Mouse (Mus musculus) embryonic facial prominence, embryonic 14.5 days (tissue): Measurements from ENCODE around the gene Trmu. TPM values are rescaled to one million over a fixed set of nuclear protein-coding genes. Genes with fewer than 3 reads are reported as not detected.
"Not testable (repeated sequence)": the region's sequence is repeated elsewhere in the genome, so short reads cannot be mapped to it uniquely, and the experiment has no call there.

Experiments
- ATAC-seq: fragments of 200-750 bp; cut with Nextera tagmentation; 2 replicates; pipeline ENCODE4 v1.8.0; 2017; ENCODE audit warnings: low read depth, moderate number of reproducible peaks, moderate TSS enrichment
- DNase-seq: peaks from one replicate; pipeline ENCODE4 v3.0.0-alpha.2; 2015; ENCODE audit warnings: low spot score
- H3K27ac ChIP-seq: fragments of 300-500 bp; sonication (generic); replicated peaks from 2 replicates; pipeline ENCODE4 v1.5.1; 2014; ENCODE audit warnings: low read depth, mild to moderate bottlenecking, low read length, moderate library complexity
- H3K27me3 ChIP-seq: fragments of 300-500 bp; sonication (generic); replicated peaks from 2 replicates; pipeline ENCODE4 v1.6.1; 2014; ENCODE audit warnings: low read length; ENCODE audit not compliant: control insufficient read depth, insufficient read depth
- H3K36me3 ChIP-seq: fragments of 300-500 bp; sonication (generic); 2 replicates; pipeline ENCODE4 v1.6.1; 2014; ENCODE audit warnings: low read length, mixed read lengths; ENCODE audit not compliant: control insufficient read depth, insufficient read depth
- H3K4me1 ChIP-seq: fragments of 300-500 bp; sonication (generic); 2 replicates; pipeline ENCODE4 v1.6.1; 2014; ENCODE audit warnings: antibody characterized with exemption, low read length; ENCODE audit not compliant: control insufficient read depth, insufficient read depth
- H3K4me2 ChIP-seq: fragments of 300-500 bp; sonication (generic); 2 replicates; pipeline ENCODE4 v1.6.1; 2014; ENCODE audit warnings: low read depth, mild to moderate bottlenecking, low read length, moderate library complexity, mixed read lengths
- H3K4me3 ChIP-seq: fragments of 300-500 bp; sonication (generic); 2 replicates; pipeline ENCODE4 v1.5.1; 2014; ENCODE audit warnings: low read depth, mild to moderate bottlenecking, low read length
- H3K9ac ChIP-seq: fragments of 300-500 bp; sonication (generic); 2 replicates; pipeline ENCODE4 v1.6.1; 2014; ENCODE audit warnings: low read depth, mild to moderate bottlenecking, low read length, moderate library complexity, mixed read lengths
- H3K9me3 ChIP-seq: fragments of 300-500 bp; sonication (generic); 2 replicates; pipeline ENCODE4 v1.6.1; 2016; ENCODE audit warnings: low read length; ENCODE audit not compliant: control insufficient read depth
- WGBS: fragments of 180-500 bp; shearing (Covaris S2); extraction: QIAGEN DNeasy Blood & Tissue Kit; methylation state at CpG from one replicate; pipeline ENCODE4 v1.1.7; 2014; 5-methylcytosine and 5-hydroxymethylcytosine counted together
- polyA plus RNA-seq: library from polyadenylated mRNA; unstranded; fragments of >200 nt; fragmentation: Nextera tagmentation; extraction: Ambion mirVana; gene quantifications from 2 replicates; pipeline ENCODE4 v1.2.1, GENCODE M21; 2014

Gene Trmu
- polyA plus RNA-seq, 1 experiment from 2014 or later = 32.7 TPM

GRCm38 (mm10) chr15:85845071-85845470, 34.0 kb upstream of the Trmu start:
- no peaks in the 10 kb centered on the region for H3K36me3 ChIP-seq
- DNase-seq (no peak), ATAC-seq (no peak)
- H3K27me3 ChIP-seq = no peaks in the 10 kb centered on the region
- H3K4me2 ChIP-seq = no peak overlapping the region
- no peak overlapping the region for H3K9ac ChIP-seq
- H3K27ac ChIP-seq = no peak overlapping the region
- H3K4me3 ChIP-seq = no peak overlapping the region
- H3K4me1 ChIP-seq = no peaks in the 10 kb centered on the region
- H3K9me3 ChIP-seq = no peaks in the 10 kb centered on the region

- Histone ChIP-seq H3K27me3 (no peaks in the 10 kb centered on the region), H3K4me2 (no peak overlapping the region), H3K4me1 (no peaks in the 10 kb centered on the region), H3K9ac (no peak overlapping the region), H3K27ac (no peak overlapping the region), H3K36me3 (no peaks in the 10 kb centered on the region), H3K4me3 (no peak overlapping the region), H3K9me3 (no peaks in the 10 kb centered on the region)
- WGBS = 79% methylated on average over 12 of the region's 12 CpGs
- DNase-seq (no peak), ATAC-seq (no peak)
Measured at GRCm38 (mm10) chr15:85851656-85852392, 27.3 kb upstream of the Trmu start.

GRCm38 (mm10) chr15:85858980-85859489, 20.1 kb upstream of the Trmu start:
- Histone ChIP-seq H3K36me3 (peaks cover 18% of the 10 kb centered on the region), H3K9ac (peak overlapping the region; percentile 74), H3K27me3 (no peaks in the 10 kb centered on the region), H3K27ac (peak overlapping the region; percentile 69; the same call in 1 of the 2 replicates), H3K4me3 (peak overlapping the region; percentile 75), H3K4me2 (peak overlapping the region; percentile 77), H3K9me3 (no peaks in the 10 kb centered on the region), H3K4me1 (peaks cover 17% of the 10 kb centered on the region; the same call in 1 of the 2 replicates)
- DNase-seq (no peak), ATAC-seq (peak; percentile 35)
- WGBS = 8% methylated on average over 15 of the region's 15 CpGs

GRCm38 (mm10) chr15:85859490-85860031, 19.6 kb upstream of the Trmu start, which contains the start of gene Gtse1:
Gene Gtse1, plus strand, starts transcription at chr15:85859745.
- 1% methylated on average over 31 of the region's 42 CpGs for WGBS
- H3K4me2 ChIP-seq = peak within 1 kb of the TSS; percentile 77
- peak; percentile 99 for ATAC-seq

GRCm38 (mm10) chr15:85865913-85866312, 13.2 kb upstream of the Trmu start:
- ATAC-seq, H3K4me2 ChIP-seq, H3K27ac ChIP-seq, H3K4me1 ChIP-seq, H3K9me3 ChIP-seq, H3K27me3 ChIP-seq, H3K4me3 ChIP-seq, DNase-seq, H3K9ac ChIP-seq: not testable (repeated sequence)
- WGBS = 87% methylated on average over 7 of the region's 7 CpGs
- peaks cover 73% of the 10 kb centered on the region for H3K36me3 ChIP-seq

More at GRCm38 (mm10) chr15:85859490-85860031, 19.6 kb upstream of the Trmu start, which contains the start of gene Gtse1:
- Histone ChIP-seq H3K27me3 (no peaks in the 10 kb centered on the region), H3K4me1 (peaks cover 17% of the 10 kb centered on the region; the same call in 1 of the 2 replicates), H3K9me3 (no peaks in the 10 kb centered on the region), H3K27ac (peak within 1 kb of the TSS; percentile 69), H3K36me3 (peaks cover 23% of the 10 kb centered on the region), H3K9ac (peak within 1 kb of the TSS; percentile 74), H3K4me3 (peak within 1 kb of the TSS; percentile 75)
- DNase-seq = peak; percentile 99

- 47% methylated on average over 6 of the region's 6 CpGs for WGBS
- Histone ChIP-seq H3K4me1 (no peaks in the 10 kb centered on the region), H3K36me3 (peaks cover 80% of the 10 kb centered on the region), H3K9ac (no peak overlapping the region), H3K4me3 (no peak overlapping the region), H3K4me2 (no peak overlapping the region), H3K27me3 (no peaks in the 10 kb centered on the region), H3K27ac (no peak overlapping the region), H3K9me3 (no peaks in the 10 kb centered on the region)
- DNase-seq (peak; percentile 73), ATAC-seq (no peak)
Measured at GRCm38 (mm10) chr15:85867696-85868095, 11.4 kb upstream of the Trmu start.

- H3K27ac ChIP-seq = no peak overlapping the region
- ATAC-seq = no peak
- no peak overlapping the region for H3K4me2 ChIP-seq
- DNase-seq = no peak
- peaks cover 4% of the 10 kb centered on the region; the same call in 1 of the 2 replicates for H3K4me1 ChIP-seq
- H3K9me3 ChIP-seq = no peaks in the 10 kb centered on the region
- no peak overlapping the region for H3K9ac ChIP-seq
- no peak overlapping the region for H3K4me3 ChIP-seq
- no peaks in the 10 kb centered on the region for H3K27me3 ChIP-seq
- peaks cover 40% of the 10 kb centered on the region for H3K36me3 ChIP-seq
- WGBS = 85% methylated on average over 7 of the region's 7 CpGs
Measured at GRCm38 (mm10) chr15:85877336-85877735, 1.8 kb upstream of the Trmu start.

- DNase-seq (no peak), ATAC-seq (peak; percentile 28; the same call in 1 of the 2 replicates)
- peak overlapping the region; percentile 80 for H3K9ac ChIP-seq
- H3K9me3 ChIP-seq = no peaks in the 10 kb centered on the region
- peak overlapping the region; percentile 59 for H3K27ac ChIP-seq
- no peaks in the 10 kb centered on the region for H3K27me3 ChIP-seq
- H3K36me3 ChIP-seq = peaks cover 39% of the 10 kb centered on the region
- peak overlapping the region; percentile 82 for H3K4me2 ChIP-seq
- peaks cover 4% of the 10 kb centered on the region; the same call in 1 of the 2 replicates for H3K4me1 ChIP-seq
- 1% methylated on average over 18 of the region's 18 CpGs for WGBS
- H3K4me3 ChIP-seq = peak overlapping the region; percentile 66
Measured at GRCm38 (mm10) chr15:85879498-85879895, 385 bp downstream of the Trmu start.
